17 mouse cellular contexts compared by ENCODE assay signal in the genomic region with DNA sequence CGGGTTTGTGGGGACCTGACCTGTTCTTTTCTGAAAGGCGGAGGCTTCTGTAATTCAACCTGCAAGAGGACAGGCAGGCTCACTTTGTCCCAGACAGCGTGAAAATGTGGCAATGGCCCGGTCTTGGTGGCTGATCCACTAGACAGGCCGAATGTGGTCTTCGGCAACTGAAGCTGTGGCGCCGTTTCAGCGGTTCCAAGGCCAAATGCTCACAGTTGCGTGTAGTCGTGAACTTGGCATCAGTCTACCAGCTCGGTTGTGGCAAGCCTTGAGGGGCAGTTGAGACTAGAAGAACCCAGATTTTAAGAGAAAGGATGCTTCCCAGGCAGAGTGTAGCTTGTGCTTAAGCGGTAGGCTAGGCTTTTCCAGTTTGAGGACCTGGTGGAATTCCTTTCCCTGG.
"Had no signal": no experiment of that assay in that cellular context is flagged by ENCODE, and none has a peak within 500 bp of the region (broad histone marks: within the 10 kb centered on the region; RNA-seq: fewer than 3 reads in every experiment).

No protein-coding gene starts in this region.

- H3K4me3 ChIP-seq: neural tube, embryonic 12.5 days; neural tube, embryonic 13.5 days; neural tube, embryonic 15.5 days; stomach, embryonic 15.5 days had no signal

- H3K27ac ChIP-seq: neural tube, embryonic 12.5 days; neural tube, embryonic 13.5 days; neural tube, embryonic 15.5 days; stomach, embryonic 15.5 days; stomach, postnatal 0 days had no signal

- H3K27me3 ChIP-seq: neural tube, embryonic 12.5 days; neural tube, embryonic 13.5 days; neural tube, embryonic 15.5 days; stomach, embryonic 15.5 days had no signal

- H3K36me3 ChIP-seq: neural tube, embryonic 12.5 days; neural tube, embryonic 13.5 days; neural tube, embryonic 15.5 days; stomach, embryonic 15.5 days had no signal

- H3K9me3 ChIP-seq: neural tube, embryonic 15.5 days; stomach, embryonic 15.5 days had no signal

- H3K4me1 ChIP-seq: neural tube, embryonic 12.5 days; neural tube, embryonic 13.5 days; neural tube, embryonic 15.5 days; stomach, embryonic 15.5 days had no signal

- H3K4me2 ChIP-seq: neural tube, embryonic 12.5 days; neural tube, embryonic 13.5 days; neural tube, embryonic 15.5 days; stomach, embryonic 15.5 days had no signal

- DNase-seq: retina, postnatal 1 day; right cerebral cortex, adult 18-20 months; right cerebral cortex, postnatal 14 days; right cerebral cortex, postnatal 25 days; right cerebral cortex, postnatal 4 days; spleen, adult 18-20 months; thymus, adult 18-20 months; thymus, adult 2 months; thymus, postnatal 14 days; thymus, postnatal 25 days; thymus, postnatal 36 days; thymus, postnatal 4 days had no signal

- H3K9ac ChIP-seq: neural tube, embryonic 12.5 days; neural tube, embryonic 13.5 days; neural tube, embryonic 15.5 days; stomach, embryonic 15.5 days had no signal
